ENCODE assay signal across 18 mouse cellular contexts in genomic region chr8:91922211-91922874, GRCm38 (mm10).
DNase-seq lines count a peak whose midpoint lies in the region; ATAC-seq and TF ChIP-seq lines count a peak whose summit lies in the region.
"Had no signal": no experiment of that assay in that cellular context is flagged by ENCODE, and none has a peak within 500 bp of the region (broad histone marks: within the 10 kb centered on the region; RNA-seq: fewer than 3 reads in every experiment).

No protein-coding gene starts in this region.

- H3K27me3 ChIP-seq in limb, embryonic 15.5 days, result peaks cover 46% of the 10 kb centered on the region
- H3K27me3 ChIP-seq in limb, embryonic 10.5 days (ENCODE audit: low read depth, poor library complexity, severe bottlenecking), result peaks cover 67% of the 10 kb centered on the region
- H3K27me3 ChIP-seq in ES-Bruce4 (ENCODE audit: control insufficient read depth, insufficient read depth, low read length, poor library complexity, severe bottlenecking), result no peaks in the 10 kb centered on the region
- H3K27me3 ChIP-seq in liver, embryonic 13.5 days, result 0 out of 2 replicates have a peak, but pooled peaks cover 3% of the 10 kb centered on the region
- H3K27me3 ChIP-seq: CH12.LX; intestine, embryonic 15.5 days had no signal

- H3K9ac ChIP-seq in limb, embryonic 15.5 days, result no peak overlapping the region
- no peak overlapping the region for H3K9ac ChIP-seq in ES-Bruce4 (ENCODE audit: low read depth, poor library complexity, severe bottlenecking)
- H3K9ac ChIP-seq in liver, embryonic 13.5 days, result no peak overlapping the region
- H3K9ac ChIP-seq: heart, embryonic 13.5 days; intestine, embryonic 15.5 days; lung, embryonic 14.5 days had no signal

- H3K4me3 ChIP-seq in limb, embryonic 15.5 days, result no peak overlapping the region
- H3K4me3 ChIP-seq in limb, embryonic 10.5 days, result no peak overlapping the region
- no peak overlapping the region for H3K4me3 ChIP-seq in ES-Bruce4 (ENCODE audit: low read depth, low read length)
- no peak overlapping the region for H3K4me3 ChIP-seq in liver, embryonic 13.5 days (replicated peaks)
- H3K4me3 ChIP-seq: heart, embryonic 13.5 days; hindbrain, embryonic 10.5 days; intestine, embryonic 15.5 days; midbrain, embryonic 10.5 days had no signal

- TF ChIP-seq CTCF in ES-Bruce4 (IDR thresholded peaks at IDR 0.05; ENCODE audit: low read depth, low read length), result no peak

- no peaks in the 10 kb centered on the region for H3K9me3 ChIP-seq in limb, embryonic 15.5 days
- no peaks in the 10 kb centered on the region for H3K9me3 ChIP-seq in limb, embryonic 10.5 days (replicated peaks)
- H3K9me3 ChIP-seq in ES-Bruce4 (replicated peaks; ENCODE audit: control insufficient read depth, insufficient read depth, low read length, poor library complexity, severe bottlenecking), result peaks cover 5% of the 10 kb centered on the region; the same call in 1 of the 2 replicates
- H3K9me3 ChIP-seq in liver, embryonic 13.5 days (replicated peaks), result no peaks in the 10 kb centered on the region
- H3K9me3 ChIP-seq: hindbrain, embryonic 10.5 days; intestine, embryonic 15.5 days had no signal

- peak; percentile 66; the same call in 1 of the 2 replicates for ATAC-seq in limb, embryonic 15.5 days (ENCODE audit: insufficient number of reproducible peaks, low FRiP score, low TSS enrichment, low read depth)
- peak; percentile 63 for ATAC-seq in liver, embryonic 13.5 days (ENCODE audit: low read depth)
- ATAC-seq in monocyte, adult 5-6 weeks (replicated peaks; ENCODE audit: insufficient number of reproducible peaks, low FRiP score, low TSS enrichment, poor library complexity, severe bottlenecking), result no peak
- ATAC-seq: intestine, embryonic 15.5 days had no signal

- no peak for TF ChIP-seq POLR2A in ES-Bruce4 (IDR thresholded peaks at IDR 0.05; ENCODE audit: insufficient read depth, low read length)

- no peak overlapping the region for H3K27ac ChIP-seq in limb, embryonic 15.5 days
- H3K27ac ChIP-seq in limb, embryonic 10.5 days, result no peak overlapping the region
- H3K27ac ChIP-seq in ES-Bruce4 (ENCODE audit: insufficient read depth, low read length), result peak overlapping the region; percentile 69
- no peak overlapping the region for H3K27ac ChIP-seq in liver, embryonic 13.5 days
- H3K27ac ChIP-seq: heart, embryonic 13.5 days; hindbrain, embryonic 10.5 days; intestine, embryonic 15.5 days; midbrain, embryonic 10.5 days had no signal

- H3K4me2 ChIP-seq in limb, embryonic 15.5 days, result no peak overlapping the region
- H3K4me2 ChIP-seq in liver, embryonic 13.5 days, result no peak overlapping the region
- H3K4me2 ChIP-seq: heart, embryonic 13.5 days; intestine, embryonic 15.5 days; lung, embryonic 14.5 days had no signal

- no peak for DNase-seq in limb, embryonic 10.5 days (ENCODE audit: low spot score)
- peak; percentile 93 for DNase-seq in ES-CJ7 (ENCODE audit: low read depth, low spot score)
- DNase-seq in liver, embryonic 13.5 days, result no peak
- no peak for DNase-seq in adrenal gland, adult 2 months
- DNase-seq: cerebellum, adult 8-10 months; gastrocnemius, postnatal 14 days; kidney, postnatal 14 days; lung, embryonic 14.5 days; retina, postnatal 1 day; thymus, postnatal 36 days had no signal

- peak; percentile 97 for TF ChIP-seq EP300 in ES-Bruce4 (IDR thresholded peaks at IDR 0.05; ENCODE audit: insufficient read depth, low read depth, low read length)

- peaks cover 9% of the 10 kb centered on the region; the same call in 1 of the 2 replicates for H3K4me1 ChIP-seq in limb, embryonic 15.5 days
- H3K4me1 ChIP-seq in limb, embryonic 10.5 days, result peaks cover 25% of the 10 kb centered on the region
- H3K4me1 ChIP-seq in ES-Bruce4 (ENCODE audit: control insufficient read depth, insufficient read depth, low read length), result peaks cover 7% of the 10 kb centered on the region
- H3K4me1 ChIP-seq in liver, embryonic 13.5 days (replicated peaks), result peaks cover 9% of the 10 kb centered on the region
- H3K4me1 ChIP-seq: heart, embryonic 13.5 days; intestine, embryonic 15.5 days had no signal

- no peaks in the 10 kb centered on the region for H3K36me3 ChIP-seq in limb, embryonic 15.5 days
- H3K36me3 ChIP-seq in limb, embryonic 10.5 days, result no peaks in the 10 kb centered on the region
- H3K36me3 ChIP-seq in ES-Bruce4 (ENCODE audit: control insufficient read depth, insufficient read depth, low read length, poor library complexity, severe bottlenecking), result no peaks in the 10 kb centered on the region
- H3K36me3 ChIP-seq in liver, embryonic 13.5 days, result no peaks in the 10 kb centered on the region
- H3K36me3 ChIP-seq: heart, embryonic 13.5 days; hindbrain, embryonic 10.5 days; intestine, embryonic 15.5 days; midbrain, embryonic 10.5 days had no signal

- WGBS in limb, embryonic 15.5 days, result 63% methylated on average over 3 of the region's 3 CpGs
- 82% methylated on average over 3 of the region's 3 CpGs for WGBS in limb, embryonic 10.5 days
- WGBS in liver, embryonic 13.5 days (ENCODE audit: insufficient replicate concordance), result 53% methylated on average over 3 of the region's 3 CpGs
